Mouse (Mus musculus) limb, embryonic 11.5 days (tissue): ENCODE data around the gene Mapk1. TPM values are rescaled to one million over a fixed set of nuclear protein-coding genes. Genes with fewer than 3 reads are reported as not detected.

Experiments
- ATAC-seq: fragments of 200-750 bp; cut with Nextera tagmentation; 2 replicates; pipeline ENCODE4 v1.8.0; 2017; ENCODE audit warnings: low read depth; ENCODE audit not compliant: insufficient number of reproducible peaks, low FRiP score, low TSS enrichment
- DNase-seq: peaks from one replicate; pipeline ENCODE4 v3.0.0-alpha.2; 2015; ENCODE audit warnings: low spot score
- H3K27ac ChIP-seq: fragments of 300-500 bp; sonication (generic); replicated peaks from 2 replicates; pipeline ENCODE4 v1.5.1; 2014; ENCODE audit warnings: low read depth, mild to moderate bottlenecking, low read length
- H3K27me3 ChIP-seq: fragments of 300-500 bp; sonication (generic); 2 replicates; pipeline ENCODE4 v1.6.1; 2014; ENCODE audit warnings: mild to moderate bottlenecking, low read length, mixed read lengths; ENCODE audit not compliant: control insufficient read depth, insufficient read depth
- H3K36me3 ChIP-seq: fragments of 300-500 bp; sonication (generic); 2 replicates; pipeline ENCODE4 v1.6.1; 2014; ENCODE audit warnings: mild to moderate bottlenecking, low read length, moderate library complexity, mixed read lengths; ENCODE audit not compliant: control insufficient read depth, insufficient read depth
- H3K4me1 ChIP-seq: fragments of 300-500 bp; sonication (generic); 2 replicates; pipeline ENCODE4 v1.6.1; 2014; ENCODE audit warnings: low read length, mixed read lengths; ENCODE audit not compliant: control insufficient read depth, insufficient read depth
- H3K4me2 ChIP-seq: fragments of 300-500 bp; sonication (generic); 2 replicates; pipeline ENCODE4 v1.6.1; 2014; ENCODE audit warnings: low read depth, mild to moderate bottlenecking, moderate library complexity; ENCODE audit not compliant: severe bottlenecking
- H3K4me3 ChIP-seq: fragments of 300-500 bp; sonication (generic); 2 replicates; pipeline ENCODE4 v1.5.1; 2014; ENCODE audit warnings: low read depth, low read length
- H3K9ac ChIP-seq: fragments of 300-500 bp; sonication (generic); 2 replicates; pipeline ENCODE4 v1.6.1; 2014; ENCODE audit warnings: mild to moderate bottlenecking, low read length
- H3K9me3 ChIP-seq: fragments of 300-500 bp; sonication (generic); 2 replicates; pipeline ENCODE4 v1.6.1; 2016; ENCODE audit warnings: low read length; ENCODE audit not compliant: control insufficient read depth
- whole genome bisulfite sequencing: fragments of 180-500 bp; shearing (Covaris S2); extraction: QIAGEN DNeasy Blood & Tissue Kit; methylation state at CpG from one replicate; pipeline ENCODE4 v1.1.7; 2014; 5-methylcytosine and 5-hydroxymethylcytosine counted together
- polyA plus RNA-seq: library from polyadenylated mRNA; unstranded; fragments of >200 nt; fragmentation: Nextera tagmentation; extraction: Ambion mirVana; gene quantifications from 2 replicates; pipeline ENCODE4 v1.2.1, GENCODE M21; 2014

Gene Mapk1
- 171 and 172 TPM in 2 replicates for polyA plus RNA-seq

- Histone ChIP-seq H3K4me2 (peak within 1 kb of the TSS; percentile 47), H3K9ac (peak within 1 kb of the TSS; percentile 92), H3K4me1 (no peaks in the 10 kb centered on the region), H3K36me3 (0 out of 2 replicates have a peak, but pooled peaks cover 2% of the 10 kb centered on the region), H3K9me3 (no peaks in the 10 kb centered on the region), H3K4me3 (peak within 1 kb of the TSS; percentile 96), H3K27ac (peak within 1 kb of the TSS; percentile 86), H3K27me3 (no peaks in the 10 kb centered on the region)
- WGBS: 0% methylated on average over 32 of the region's 35 CpGs
- DNase-seq: peak; percentile 98
- ATAC-seq: peak; percentile 97
These were observed at the start of gene Mapk1 for GRCm38 (mm10) chr16:16983131-16983533. Mapk1 (plus strand) TSS chr16:16983382.

GRCm38 (mm10) chr16:16939543-16939942 lies 43.6 kb upstream of the Mapk1 start:
- Histone ChIP-seq H3K4me3 (no peak overlapping the region), H3K4me2 (no peak overlapping the region), H3K27me3 (no peaks in the 10 kb centered on the region), H3K9me3 (no peaks in the 10 kb centered on the region), H3K27ac (no peak overlapping the region), H3K4me1 (no peaks in the 10 kb centered on the region), H3K36me3 (no peaks in the 10 kb centered on the region), H3K9ac (no peak overlapping the region)
- ATAC-seq (no peak), DNase-seq (no peak)
- WGBS: 95% methylated on average over 9 of the region's 9 CpGs

GRCm38 (mm10) chr16:16941078-16941477 lies 42.1 kb upstream of the Mapk1 start:
- no peak overlapping the region for H3K27ac ChIP-seq
- H3K9me3 ChIP-seq: no peaks in the 10 kb centered on the region
- DNase-seq (no peak), ATAC-seq (no peak)
- 91% methylated on average over 2 of the region's 2 CpGs for WGBS
- no peak overlapping the region for H3K4me2 ChIP-seq
- no peaks in the 10 kb centered on the region for H3K27me3 ChIP-seq
- no peaks in the 10 kb centered on the region for H3K36me3 ChIP-seq
- no peak overlapping the region for H3K4me3 ChIP-seq
- no peaks in the 10 kb centered on the region for H3K4me1 ChIP-seq
- no peak overlapping the region for H3K9ac ChIP-seq

GRCm38 (mm10) chr16:16958575-16958974 lies 24.6 kb upstream of the Mapk1 start:
- no peak overlapping the region for H3K4me2 ChIP-seq
- H3K4me3 ChIP-seq: no peak overlapping the region
- H3K9me3 ChIP-seq: no peaks in the 10 kb centered on the region
- no peaks in the 10 kb centered on the region for H3K27me3 ChIP-seq
- H3K4me1 ChIP-seq: no peaks in the 10 kb centered on the region
- H3K27ac ChIP-seq: no peak overlapping the region
- no peak overlapping the region for H3K9ac ChIP-seq
- 13% methylated on average over 2 of the region's 5 CpGs for WGBS
- ATAC-seq (no peak), DNase-seq (peak; percentile 36)
- H3K36me3 ChIP-seq: no peaks in the 10 kb centered on the region

- Histone ChIP-seq H3K27me3 (no peaks in the 10 kb centered on the region), H3K36me3 (no peaks in the 10 kb centered on the region), H3K9me3 (no peaks in the 10 kb centered on the region), H3K9ac (no peak overlapping the region), H3K4me1 (no peaks in the 10 kb centered on the region), H3K4me2 (no peak overlapping the region), H3K4me3 (no peak overlapping the region), H3K27ac (no peak overlapping the region)
- no peak for DNase-seq
- ATAC-seq: no peak
- 90% methylated on average over 6 of the region's 6 CpGs for WGBS
These were observed 23.3 kb upstream of the Mapk1 start for GRCm38 (mm10) chr16:16959907-16960306.

- ATAC-seq (no peak), DNase-seq (no peak)
- Histone ChIP-seq H3K4me1 (no peaks in the 10 kb centered on the region), H3K27me3 (no peaks in the 10 kb centered on the region), H3K4me3 (no peak overlapping the region), H3K9me3 (no peaks in the 10 kb centered on the region), H3K4me2 (no peak overlapping the region), H3K27ac (no peak overlapping the region), H3K36me3 (no peaks in the 10 kb centered on the region), H3K9ac (no peak overlapping the region)
- 67% methylated on average over 1 of the region's 1 CpGs for WGBS
These were observed 18.0 kb upstream of the Mapk1 start for GRCm38 (mm10) chr16:16965149-16965548.

- Histone ChIP-seq H3K4me3 (no peak overlapping the region), H3K9me3 (no peaks in the 10 kb centered on the region), H3K27ac (no peak overlapping the region), H3K4me2 (no peak overlapping the region), H3K36me3 (no peaks in the 10 kb centered on the region), H3K4me1 (no peaks in the 10 kb centered on the region), H3K27me3 (no peaks in the 10 kb centered on the region), H3K9ac (no peak overlapping the region)
- DNase-seq: no peak
- no peak for ATAC-seq
These were observed 16.9 kb upstream of the Mapk1 start for GRCm38 (mm10) chr16:16966290-16966689.

- Histone ChIP-seq H3K36me3 (no peaks in the 10 kb centered on the region), H3K4me1 (no peaks in the 10 kb centered on the region), H3K4me3 (no peak overlapping the region), H3K9me3 (no peaks in the 10 kb centered on the region), H3K27ac (no peak overlapping the region), H3K27me3 (no peaks in the 10 kb centered on the region), H3K9ac (no peak overlapping the region), H3K4me2 (no peak overlapping the region)
- 81% methylated on average over 3 of the region's 3 CpGs for WGBS
- ATAC-seq (no peak), DNase-seq (no peak)
These were observed 5.1 kb upstream of the Mapk1 start for GRCm38 (mm10) chr16:16978061-16978460.

GRCm38 (mm10) chr16:16978765-16979164 lies 4.4 kb upstream of the Mapk1 start:
- H3K9me3 ChIP-seq: no peaks in the 10 kb centered on the region
- DNase-seq (no peak), ATAC-seq (no peak)
- H3K27me3 ChIP-seq: no peaks in the 10 kb centered on the region
- H3K4me3 ChIP-seq: no peak overlapping the region
- H3K4me1 ChIP-seq: no peaks in the 10 kb centered on the region
- H3K27ac ChIP-seq: no peak overlapping the region
- H3K9ac ChIP-seq: no peak overlapping the region
- no peaks in the 10 kb centered on the region for H3K36me3 ChIP-seq
- WGBS: 61% methylated on average over 2 of the region's 2 CpGs
- H3K4me2 ChIP-seq: no peak overlapping the region
